Mouse (Mus musculus) erythroid progenitor cell, adult 5-6 weeks (primary cell): Measurements from ENCODE around the gene Ptpro. TPM values are rescaled to one million over a fixed set of nuclear protein-coding genes. Genes with fewer than 3 reads are reported as not detected.

Experiments used
- total RNA-seq, 2 experiments: library from RNA; stranded (forward) in 1 of 2; stranded (reverse) in 1 of 2; fragments of 150-400 nt in 1 of 2; fragments of 186-747, 209-891 nt in 1 of 2; gene quantifications; 2 replicates each; pipeline versions ENCODE4 v1.2.3 to v1.2.4; 2015 to 2017; ENCODE audit warnings: low replicate concordance in 2 of 2

The Ptpro gene
- total RNA-seq, 2 experiments from 2014 or later: 1.4 to 1.7 TPM

Other genes with a start within 250 kb of the Ptpro start
- not detected in 2 replicates for gene Rerg, start 81.8 kb upstream of the Ptpro start, total RNA-seq (2015; ENCODE audit: low replicate concordance)
- not detected in 2 replicates for gene Rerg, start 81.8 kb upstream of the Ptpro start, total RNA-seq (2017; ENCODE audit: low replicate concordance)